Mouse (Mus musculus) lung, postnatal 0 days (tissue): ENCODE measurements around the gene Hdac11.

Experiments used
- CTCF ChIP-seq: IDR thresholded peaks from 2 replicates; pipeline ENCODE4 v1.5.1; 2016; ENCODE audit warnings: antibody characterized with exemption, mild to moderate bottlenecking
- EP300 ChIP-seq: IDR thresholded peaks from 2 replicates; pipeline ENCODE4 v1.6.1; 2016; ENCODE audit warnings: antibody characterized with exemption, mild to moderate bottlenecking, control low read depth

DNA sequence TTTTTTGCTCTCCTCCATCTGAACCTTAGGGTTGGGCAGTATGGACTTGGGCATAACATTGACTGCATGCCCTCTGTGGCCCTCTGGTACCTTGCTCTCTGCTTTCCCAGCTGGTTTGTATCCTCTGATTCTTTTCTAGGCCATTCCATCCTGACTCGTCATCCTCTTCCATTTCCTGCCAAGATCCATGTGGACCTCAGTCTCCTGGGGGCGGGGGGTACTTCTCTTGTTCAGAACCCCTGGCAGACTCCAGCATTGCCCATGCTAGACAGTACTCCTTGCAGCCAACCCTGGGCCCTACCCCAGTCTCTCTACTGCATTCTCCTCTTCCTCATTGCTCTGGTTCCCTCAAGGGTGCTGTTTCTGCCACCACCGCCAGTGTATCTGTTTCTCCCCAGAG, 36.0 kb downstream of the Hdac11 start:
- no peak for TF ChIP-seq CTCF
- no peak for TF ChIP-seq EP300
